Mouse (Mus musculus): ENCODE results near the gene Fam171a2. TPM values are rescaled to one million over a fixed set of nuclear protein-coding genes. Genes with fewer than 3 reads are reported as not detected.

Fam171a2 gene
- polyA plus RNA-seq, 1 experiment, result 0.65 TPM

DNA sequence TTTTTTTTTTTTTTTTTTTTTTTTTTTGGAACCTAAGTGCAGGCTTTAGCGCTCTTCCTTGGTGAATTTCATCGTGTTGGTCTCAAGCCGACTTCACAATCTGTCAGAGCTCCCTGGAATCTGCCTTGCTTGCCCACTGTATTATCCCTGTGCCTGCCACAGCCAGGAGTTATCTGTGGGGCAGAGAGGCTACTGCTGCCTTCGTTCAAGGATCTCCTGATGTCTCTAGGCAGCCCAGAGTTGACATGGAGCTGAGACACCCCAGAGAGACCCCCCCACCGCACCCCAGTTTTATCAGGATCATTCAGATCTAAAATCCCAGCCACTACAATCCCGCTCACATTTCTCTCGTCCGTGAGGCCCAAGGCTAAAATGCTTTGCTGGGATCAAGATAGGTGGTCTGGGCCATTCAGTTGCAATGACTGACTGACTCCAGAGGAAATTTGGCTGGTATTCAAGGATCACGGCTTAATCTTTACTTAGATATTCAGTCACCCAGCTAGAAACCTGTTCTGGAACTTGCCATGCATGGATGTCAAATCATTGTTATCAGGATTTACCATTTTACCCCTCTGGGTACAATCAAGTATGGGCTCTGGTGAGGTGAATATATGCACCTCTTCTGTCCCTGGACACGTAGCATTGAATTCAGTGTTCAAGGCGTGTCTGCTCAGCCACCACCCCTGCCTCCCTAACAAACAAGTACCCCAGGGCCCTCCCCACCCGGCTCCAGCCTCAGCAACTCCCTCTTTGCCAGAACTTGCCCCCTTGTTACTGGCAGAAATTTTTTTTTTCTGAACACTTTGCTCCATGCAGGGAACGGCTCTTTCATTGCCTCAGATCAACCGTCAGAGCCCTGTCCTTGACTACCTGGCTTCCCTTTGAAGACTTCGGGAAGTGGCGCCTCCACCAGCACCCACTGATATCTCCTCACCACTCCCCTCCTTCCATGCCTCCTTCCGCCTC lies 1.8 kb upstream of the Fam171a2 start:
- WGBS, result 64% methylated on average over 17 of the region's 17 CpGs
- H3K4me1 ChIP-seq (ENCODE audit: control insufficient read depth, insufficient read depth, low read length), result no peaks in the 10 kb centered on the region; the same call in 1 of the 2 replicates
- no peak overlapping the region for H3K4me3 ChIP-seq (replicated peaks; ENCODE audit: control insufficient read depth, low read depth, low read length)
- H3K27ac ChIP-seq (ENCODE audit: control insufficient read depth, insufficient read depth, low read depth, low read length, poor library complexity), result no peak overlapping the region
- no peak for TF ChIP-seq POLR2A (IDR thresholded peaks at IDR 0.05; ENCODE audit: borderline replicate concordance, control insufficient read depth, low read depth, low read length)
- TF ChIP-seq CTCF (IDR thresholded peaks at IDR 0.05; ENCODE audit: control insufficient read depth, insufficient read depth, low read length), result no peak

- WGBS, result 24% methylated on average over 8 of the region's 8 CpGs
- H3K27ac ChIP-seq (ENCODE audit: control insufficient read depth, insufficient read depth, low read depth, low read length, poor library complexity), result no peak overlapping the region
- TF ChIP-seq POLR2A (IDR thresholded peaks at IDR 0.05; ENCODE audit: borderline replicate concordance, control insufficient read depth, low read depth, low read length), result no peak
- TF ChIP-seq CTCF (IDR thresholded peaks at IDR 0.05; ENCODE audit: control insufficient read depth, insufficient read depth, low read length), result no peak
- no peak overlapping the region for H3K4me3 ChIP-seq (replicated peaks; ENCODE audit: control insufficient read depth, low read depth, low read length)
- H3K4me1 ChIP-seq (ENCODE audit: control insufficient read depth, insufficient read depth, low read length), result no peaks in the 10 kb centered on the region; the same call in 1 of the 2 replicates
These were observed 845 bp upstream of the Fam171a2 start for GRCm38 (mm10) chr11:102448327-102448726.

- Histone ChIP-seq H3K4me1 (ENCODE audit: control insufficient read depth, insufficient read depth, low read length) (no peaks in the 10 kb centered on the region; the same call in 1 of the 2 replicates), H3K27ac (ENCODE audit: control insufficient read depth, insufficient read depth, low read depth, low read length, poor library complexity) (no peak overlapping the region; the same call in 1 of the 2 replicates), H3K4me3 (replicated peaks; ENCODE audit: control insufficient read depth, low read depth, low read length) (no peak overlapping the region)
- 2% methylated on average over 49 of the region's 49 CpGs for WGBS
- TF ChIP-seq POLR2A (IDR thresholded peaks at IDR 0.05; ENCODE audit: borderline replicate concordance, control insufficient read depth, low read depth, low read length) (no peak), CTCF (IDR thresholded peaks at IDR 0.05; ENCODE audit: control insufficient read depth, insufficient read depth, low read length) (no peak)
These were observed 661 bp downstream of the Fam171a2 start for GRCm38 (mm10) chr11:102446581-102447461.

- no peak overlapping the region for H3K4me3 ChIP-seq (replicated peaks; ENCODE audit: control insufficient read depth, low read depth, low read length)
- TF ChIP-seq CTCF (IDR thresholded peaks at IDR 0.05; ENCODE audit: control insufficient read depth, insufficient read depth, low read length), result no peak
- no peak for TF ChIP-seq POLR2A (IDR thresholded peaks at IDR 0.05; ENCODE audit: borderline replicate concordance, control insufficient read depth, low read depth, low read length)
- no peak overlapping the region for H3K27ac ChIP-seq (ENCODE audit: control insufficient read depth, insufficient read depth, low read depth, low read length, poor library complexity)
- WGBS, result 45% methylated on average over 7 of the region's 7 CpGs
- no peaks in the 10 kb centered on the region; the same call in 1 of the 2 replicates for H3K4me1 ChIP-seq (ENCODE audit: control insufficient read depth, insufficient read depth, low read length)
These were observed 1.6 kb downstream of the Fam171a2 start for GRCm38 (mm10) chr11:102445891-102446361.

GRCm38 (mm10) chr11:102445264-102445890 lies 2.1 kb downstream of the Fam171a2 start:
- 81% methylated on average over 10 of the region's 10 CpGs for WGBS
- TF ChIP-seq CTCF (IDR thresholded peaks at IDR 0.05; ENCODE audit: control insufficient read depth, insufficient read depth, low read length) (no peak), POLR2A (IDR thresholded peaks at IDR 0.05; ENCODE audit: borderline replicate concordance, control insufficient read depth, low read depth, low read length) (no peak)
- Histone ChIP-seq H3K4me3 (replicated peaks; ENCODE audit: control insufficient read depth, low read depth, low read length) (no peak overlapping the region), H3K27ac (ENCODE audit: control insufficient read depth, insufficient read depth, low read depth, low read length, poor library complexity) (no peak overlapping the region), H3K4me1 (ENCODE audit: control insufficient read depth, insufficient read depth, low read length) (no peaks in the 10 kb centered on the region; the same call in 1 of the 2 replicates)

- no peak overlapping the region for H3K27ac ChIP-seq (ENCODE audit: control insufficient read depth, insufficient read depth, low read depth, low read length, poor library complexity)
- WGBS, result 73% methylated on average over 6 of the region's 6 CpGs
- TF ChIP-seq CTCF (IDR thresholded peaks at IDR 0.05; ENCODE audit: control insufficient read depth, insufficient read depth, low read length), result no peak
- TF ChIP-seq POLR2A (IDR thresholded peaks at IDR 0.05; ENCODE audit: borderline replicate concordance, control insufficient read depth, low read depth, low read length), result no peak
- H3K4me1 ChIP-seq (ENCODE audit: control insufficient read depth, insufficient read depth, low read length), result no peaks in the 10 kb centered on the region; the same call in 1 of the 2 replicates
- no peak overlapping the region for H3K4me3 ChIP-seq (replicated peaks; ENCODE audit: control insufficient read depth, low read depth, low read length)
These were observed 2.7 kb downstream of the Fam171a2 start for GRCm38 (mm10) chr11:102444781-102445180.

DNA sequence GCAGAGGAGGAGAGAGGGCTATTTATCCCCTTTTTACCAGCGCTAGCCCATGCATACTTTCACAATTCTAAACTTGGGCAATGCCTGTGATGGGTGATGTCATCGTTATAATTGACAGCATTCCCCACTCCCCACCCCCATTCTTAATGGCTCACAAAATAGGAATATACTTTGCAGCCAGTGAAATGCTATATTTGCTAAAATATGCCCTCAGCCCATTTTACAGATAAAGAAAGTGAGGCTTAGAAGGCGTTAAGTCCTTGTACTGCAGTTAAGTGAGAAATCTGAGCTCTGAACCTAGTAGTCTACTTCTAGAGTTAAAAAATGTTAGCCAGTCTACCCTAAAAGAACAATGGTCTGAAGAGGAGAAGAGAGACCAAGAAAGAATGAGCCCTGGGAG lies 3.2 kb downstream of the Fam171a2 start:
- Histone ChIP-seq H3K4me1 (ENCODE audit: control insufficient read depth, insufficient read depth, low read length) (no peaks in the 10 kb centered on the region; the same call in 1 of the 2 replicates), H3K27ac (ENCODE audit: control insufficient read depth, insufficient read depth, low read depth, low read length, poor library complexity) (no peak overlapping the region), H3K4me3 (replicated peaks; ENCODE audit: control insufficient read depth, low read depth, low read length) (no peak overlapping the region)
- WGBS, result 53% methylated on average over 3 of the region's 3 CpGs
- TF ChIP-seq CTCF (IDR thresholded peaks at IDR 0.05; ENCODE audit: control insufficient read depth, insufficient read depth, low read length) (no peak), POLR2A (IDR thresholded peaks at IDR 0.05; ENCODE audit: borderline replicate concordance, control insufficient read depth, low read depth, low read length) (no peak)

Data from bone marrow, adult 2 months (tissue).